Mouse (Mus musculus): Measurements from ENCODE around the gene Anp32b. TPM values are rescaled to one million over a fixed set of nuclear protein-coding genes. Genes with fewer than 3 reads are reported as not detected.

The Anp32b gene
- polyA plus RNA-seq, 1 experiment from 2014 or later: 284 TPM

DNA sequence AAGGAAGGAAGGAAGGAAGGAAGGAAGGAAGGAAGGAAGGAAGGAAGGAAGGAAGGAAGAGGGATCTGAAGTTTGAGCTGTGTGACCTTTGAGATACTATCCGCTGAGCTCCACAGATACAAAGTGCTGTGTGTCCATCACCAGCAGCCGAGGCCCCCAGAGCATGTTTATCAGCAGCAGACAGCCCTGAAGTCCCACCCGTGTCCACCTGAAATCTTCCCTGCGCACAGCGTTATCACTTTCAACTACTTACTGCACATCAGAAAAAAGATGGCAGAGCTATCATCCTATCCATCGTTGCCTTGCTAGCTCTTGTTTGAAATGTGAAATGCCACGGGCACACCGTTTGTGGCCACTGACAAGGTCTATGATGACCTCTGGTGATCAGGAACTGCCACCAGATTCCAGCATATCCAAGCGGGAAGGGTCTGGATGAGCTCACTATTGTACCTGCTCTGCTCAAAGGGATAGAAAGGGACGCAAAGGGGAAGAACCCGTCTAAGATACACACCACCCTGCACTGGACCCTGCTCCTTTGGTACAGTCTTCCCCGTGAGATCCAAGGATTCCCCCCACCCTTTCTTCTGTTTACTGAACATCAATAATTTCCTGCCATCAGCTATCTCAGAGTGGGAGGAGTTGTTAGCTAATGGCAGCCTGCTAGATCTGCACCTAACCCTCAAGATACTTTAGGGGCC, 18.2 kb upstream of the Anp32b start:
- Histone ChIP-seq H3K4me1 (no peaks in the 10 kb centered on the region), H3K36me3 (no peaks in the 10 kb centered on the region), H3K4me3 (no peak overlapping the region), H3K27me3 (no peaks in the 10 kb centered on the region), H3K4me2 (replicated peaks) (no peak overlapping the region), H3K9ac (no peak overlapping the region), H3K27ac (no peak overlapping the region), H3K9me3 (no peaks in the 10 kb centered on the region)
- no peak for ATAC-seq (ENCODE audit: low FRiP score, low read depth)
- 87% methylated on average over 12 of the region's 12 CpGs for WGBS

DNA sequence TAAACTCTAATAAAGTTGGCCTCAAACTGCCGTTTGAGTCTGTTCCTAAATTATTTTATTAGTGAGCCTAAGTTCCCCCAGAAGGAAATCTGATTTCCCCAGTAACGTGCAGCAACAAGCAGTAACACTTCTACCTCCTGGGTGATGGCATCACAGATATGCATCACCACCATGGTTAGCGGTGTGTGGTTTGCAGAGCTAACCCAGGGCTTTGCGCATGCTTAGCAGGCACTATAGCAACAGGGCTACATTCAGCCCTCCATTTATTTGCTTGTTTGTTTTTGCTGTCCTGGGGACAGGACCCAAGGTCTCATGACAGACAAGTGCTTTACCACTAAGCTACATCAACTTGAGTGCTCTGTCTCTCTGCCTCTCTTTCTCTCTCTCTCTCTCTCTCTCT, 8.2 kb upstream of the Anp32b start:
- no peak for ATAC-seq (ENCODE audit: low FRiP score, low read depth)
- 48% methylated on average over 4 of the region's 4 CpGs for WGBS

DNA sequence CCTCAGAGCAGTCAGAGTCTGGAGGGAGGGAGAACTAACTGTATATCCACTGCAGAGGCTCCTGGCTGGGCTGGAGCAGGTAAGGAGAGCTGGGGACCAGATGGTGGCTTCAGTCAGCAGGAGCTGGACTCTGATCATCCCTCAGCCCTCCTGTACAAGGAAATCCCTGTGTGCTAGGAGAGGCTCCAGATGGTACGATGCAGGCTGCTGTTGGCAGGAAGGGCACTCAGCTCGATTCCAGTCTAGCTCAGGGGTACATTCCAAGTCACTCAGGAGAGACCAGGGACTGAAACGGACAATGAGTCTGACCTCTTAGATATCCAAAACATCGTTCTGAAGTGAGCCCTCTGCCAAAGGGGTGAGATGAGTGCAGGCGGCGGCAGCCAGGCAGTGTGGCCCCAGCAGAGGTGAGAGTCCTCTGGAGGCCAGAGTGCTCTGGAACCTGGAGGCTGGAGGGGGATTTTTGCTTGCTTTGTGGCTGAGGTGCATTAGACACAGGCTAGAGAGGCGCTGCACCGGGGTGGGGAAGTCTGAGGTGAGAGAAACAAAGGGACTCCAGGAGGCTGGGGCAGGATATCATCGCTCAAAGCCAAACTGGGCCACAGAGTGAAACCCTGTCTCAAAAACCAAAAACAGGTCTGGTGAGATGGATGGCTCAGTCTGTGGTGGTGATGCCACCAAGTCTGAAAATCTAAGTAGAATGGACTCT, 5.3 kb upstream of the Anp32b start:
- H3K27ac ChIP-seq: no peak overlapping the region
- no peak for ATAC-seq (ENCODE audit: low FRiP score, low read depth)
- 0 out of 2 replicates have a peak, but pooled peaks cover 10% of the 10 kb centered on the region for H3K4me1 ChIP-seq
- H3K4me3 ChIP-seq: no peak overlapping the region
- H3K4me2 ChIP-seq (replicated peaks): no peak overlapping the region
- 51% methylated on average over 9 of the region's 9 CpGs for WGBS
- H3K9ac ChIP-seq: no peak overlapping the region
- H3K36me3 ChIP-seq: no peaks in the 10 kb centered on the region
- no peaks in the 10 kb centered on the region for H3K27me3 ChIP-seq
- H3K9me3 ChIP-seq: no peaks in the 10 kb centered on the region

More for the DNA sequence above, 8.2 kb upstream of the Anp32b start:
- H3K27ac ChIP-seq: no peak overlapping the region
- H3K9ac ChIP-seq: no peak overlapping the region
- 0 out of 2 replicates have a peak, but pooled peaks cover 5% of the 10 kb centered on the region for H3K4me1 ChIP-seq
- no peak overlapping the region for H3K4me2 ChIP-seq (replicated peaks)
- no peak overlapping the region for H3K4me3 ChIP-seq
- no peaks in the 10 kb centered on the region for H3K27me3 ChIP-seq
- H3K9me3 ChIP-seq: no peaks in the 10 kb centered on the region
- no peaks in the 10 kb centered on the region for H3K36me3 ChIP-seq

DNA sequence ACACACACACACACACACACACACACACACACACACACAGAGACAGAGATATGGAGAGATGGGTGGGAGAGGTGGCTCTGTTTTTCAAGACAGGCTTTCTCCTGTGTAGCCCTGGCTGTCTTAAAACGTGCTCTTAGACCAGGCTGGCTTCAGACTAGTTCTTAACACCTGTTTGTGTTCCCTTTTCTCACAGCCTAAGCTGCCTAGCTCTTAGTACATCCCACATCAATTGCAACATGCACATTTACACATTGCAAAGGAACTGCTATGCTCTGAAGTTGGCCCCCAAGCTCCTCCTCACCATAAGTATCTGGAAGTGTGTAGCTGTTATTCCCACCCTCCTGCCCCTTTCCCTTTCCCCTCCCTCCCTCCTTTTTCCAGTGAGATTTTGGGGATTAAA, 3.2 kb upstream of the Anp32b start:
- Histone ChIP-seq H3K27ac (0 out of 2 replicates have a peak overlapping the region, but pooled peaks have one; percentile 10), H3K4me1 (0 out of 2 replicates have a peak, but pooled peaks cover 6% of the 10 kb centered on the region), H3K4me3 (no peak overlapping the region), H3K9ac (no peak overlapping the region), H3K36me3 (no peaks in the 10 kb centered on the region), H3K9me3 (no peaks in the 10 kb centered on the region), H3K4me2 (replicated peaks) (no peak overlapping the region), H3K27me3 (no peaks in the 10 kb centered on the region)
- WGBS: 44% methylated on average over 1 of the region's 1 CpGs
- ATAC-seq (ENCODE audit: low FRiP score, low read depth): no peak

DNA sequence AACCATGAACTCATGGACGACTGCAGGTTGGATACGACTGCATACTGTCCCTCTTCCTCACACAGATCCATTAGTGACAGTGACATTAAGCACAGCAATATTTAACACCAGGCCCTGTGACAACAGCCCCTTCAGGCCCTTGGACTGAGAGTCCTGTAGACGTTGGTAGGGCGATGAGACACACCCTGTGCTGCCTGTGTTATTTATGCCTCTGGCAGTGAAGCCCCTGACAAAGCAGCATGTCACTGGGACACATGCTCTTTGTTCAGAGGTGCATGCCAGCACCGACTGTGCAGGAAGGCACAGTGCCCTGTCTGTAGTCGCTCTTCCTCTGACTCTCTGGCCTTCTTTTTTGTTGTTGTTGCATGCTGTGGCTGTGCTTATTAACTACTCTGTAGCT, 1.8 kb upstream of the Anp32b start:
- Histone ChIP-seq H3K4me1 (peaks cover 17% of the 10 kb centered on the region), H3K9ac (no peak overlapping the region), H3K4me2 (replicated peaks) (no peak overlapping the region), H3K9me3 (no peaks in the 10 kb centered on the region), H3K27ac (no peak overlapping the region), H3K4me3 (no peak overlapping the region), H3K27me3 (no peaks in the 10 kb centered on the region), H3K36me3 (no peaks in the 10 kb centered on the region)
- no peak for ATAC-seq (ENCODE audit: low FRiP score, low read depth)
- 60% methylated on average over 6 of the region's 6 CpGs for WGBS

DNA sequence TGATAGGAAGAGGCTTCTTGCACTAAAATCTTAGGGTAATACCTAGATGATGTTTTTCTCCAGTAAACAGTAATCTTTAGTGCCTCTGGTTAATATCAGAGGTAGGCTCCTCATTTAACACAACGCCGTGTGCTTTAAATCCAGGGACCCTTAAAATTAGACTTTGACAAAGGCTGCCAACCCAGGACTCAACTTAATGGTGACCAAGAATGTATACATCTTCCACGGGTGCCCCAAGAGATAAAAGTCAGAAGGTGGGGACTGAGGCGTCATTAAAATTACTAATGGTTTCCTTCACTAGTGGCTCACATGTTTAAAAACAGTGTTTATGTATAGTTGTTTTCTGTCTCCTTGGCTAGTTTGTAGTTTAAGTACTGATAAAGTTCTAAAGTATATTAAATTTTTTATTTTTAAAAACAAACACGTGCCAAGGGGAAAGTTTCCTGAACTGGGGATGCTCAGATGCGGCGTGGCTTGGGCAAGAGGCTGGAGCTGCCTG, 633 bp upstream of the Anp32b start:
- Histone ChIP-seq H3K36me3 (no peaks in the 10 kb centered on the region), H3K9me3 (no peaks in the 10 kb centered on the region), H3K27me3 (no peaks in the 10 kb centered on the region), H3K4me3 (peak overlapping the region; percentile 90), H3K4me1 (peaks cover 29% of the 10 kb centered on the region), H3K27ac (peak overlapping the region; percentile 99), H3K4me2 (replicated peaks) (peak overlapping the region; percentile 83), H3K9ac (peak overlapping the region; percentile 99)
- 20% methylated on average over 7 of the region's 7 CpGs for WGBS
- ATAC-seq (ENCODE audit: low FRiP score, low read depth): no peak

DNA sequence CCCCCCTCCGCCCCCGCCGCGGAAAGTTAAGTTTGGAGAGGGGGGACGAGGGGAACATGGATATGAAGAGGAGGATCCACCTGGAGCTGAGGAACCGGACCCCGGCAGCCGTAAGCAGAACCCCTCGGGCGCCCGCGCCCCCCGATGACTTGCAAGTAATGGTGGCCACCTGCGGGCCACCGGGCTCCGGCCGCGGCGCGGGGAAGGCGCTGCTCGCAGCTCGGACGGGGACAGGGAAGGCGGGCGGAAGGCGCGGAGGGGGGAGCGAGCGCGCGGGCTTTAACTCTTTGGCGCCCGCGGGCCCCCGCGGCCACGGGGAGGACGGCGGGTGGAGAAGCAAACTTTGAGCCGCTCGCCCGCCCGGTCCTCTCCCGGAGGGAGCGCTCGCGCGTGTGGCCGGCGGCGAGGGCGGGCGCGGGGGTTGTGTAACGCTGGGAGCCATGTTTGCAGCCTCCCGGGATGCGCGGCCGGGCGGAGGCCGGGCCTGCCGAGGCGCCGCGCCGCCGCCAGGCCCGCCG, 597 bp downstream of the Anp32b start:
- WGBS: under 1% methylated on average over 42 of the region's 70 CpGs
- Histone ChIP-seq H3K9ac (peak overlapping the region; percentile 99), H3K4me2 (replicated peaks) (peak overlapping the region; percentile 83), H3K4me1 (peaks cover 41% of the 10 kb centered on the region), H3K4me3 (peak overlapping the region; percentile 90), H3K27ac (peak overlapping the region; percentile 99), H3K27me3 (no peaks in the 10 kb centered on the region), H3K9me3 (no peaks in the 10 kb centered on the region), H3K36me3 (no peaks in the 10 kb centered on the region)
- peak; percentile 13 for ATAC-seq (ENCODE audit: low FRiP score, low read depth)

DNA sequence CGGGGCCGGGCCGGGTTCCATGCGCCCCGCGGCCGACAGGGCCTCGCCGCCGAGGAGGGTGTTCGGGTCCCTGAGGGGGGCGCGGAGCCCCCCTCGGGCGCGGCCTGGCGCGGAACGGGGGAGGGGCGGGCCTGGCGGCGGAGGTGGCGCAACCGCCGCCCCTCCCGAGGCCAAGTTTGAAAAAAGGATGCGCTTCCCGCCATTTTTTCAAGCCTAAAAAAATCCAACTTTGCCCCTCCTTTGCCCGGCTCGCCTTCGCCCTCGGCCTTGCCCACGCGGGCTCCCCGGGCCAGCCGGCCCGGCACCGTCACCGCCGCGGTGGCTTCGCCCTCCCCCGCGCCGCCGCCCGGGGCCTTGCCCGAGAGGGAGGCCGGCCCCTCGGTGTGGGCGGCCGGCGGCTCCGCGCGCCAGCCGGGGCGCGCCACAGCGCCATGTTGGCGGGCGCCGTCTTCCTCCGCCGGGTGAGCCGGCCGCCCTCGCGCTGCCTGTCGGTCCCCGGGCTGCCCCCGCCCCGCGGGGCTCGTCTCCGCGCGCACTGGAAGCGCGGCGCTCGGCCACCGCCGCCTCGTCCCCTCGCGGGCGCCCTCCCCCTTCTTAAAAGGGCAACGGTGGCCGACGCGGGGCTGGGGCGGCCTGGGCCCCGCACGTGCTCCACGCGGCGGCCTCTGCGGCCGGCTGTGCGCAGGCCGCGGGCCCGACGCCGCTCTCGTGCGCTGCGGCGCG, 1.2 kb downstream of the Anp32b start:
- Histone ChIP-seq H3K27me3 (no peaks in the 10 kb centered on the region), H3K9ac (peak overlapping the region; percentile 99), H3K4me1 (peaks cover 48% of the 10 kb centered on the region), H3K4me2 (replicated peaks) (peak overlapping the region; percentile 83), H3K4me3 (peak overlapping the region; percentile 90), H3K36me3 (peaks cover 4% of the 10 kb centered on the region; the same call in 1 of the 2 replicates), H3K9me3 (no peaks in the 10 kb centered on the region), H3K27ac (peak overlapping the region; percentile 99)
- 1% methylated on average over 84 of the region's 111 CpGs for WGBS
- ATAC-seq (ENCODE audit: low FRiP score, low read depth): peak; percentile 13

DNA sequence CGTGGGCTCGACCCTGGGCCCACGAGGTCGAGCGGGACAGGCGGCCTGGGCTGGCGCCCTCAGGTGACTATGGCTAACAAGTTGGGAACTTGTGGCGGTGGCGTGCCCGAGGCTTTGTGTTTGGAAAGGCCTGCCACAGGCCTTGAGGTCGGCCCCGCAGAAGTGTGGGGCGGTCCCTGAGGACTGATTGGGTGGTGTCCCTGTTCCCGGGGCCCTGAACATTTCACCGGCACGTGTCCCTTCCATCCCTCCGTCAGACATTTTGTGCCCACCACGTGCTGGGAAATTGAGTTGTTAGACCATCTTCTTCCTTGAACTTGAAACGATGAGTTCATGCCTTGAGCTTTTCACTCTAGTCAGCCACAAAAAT, 1.8 kb downstream of the Anp32b start:
- H3K9ac ChIP-seq: peak overlapping the region; percentile 99
- H3K9me3 ChIP-seq: no peaks in the 10 kb centered on the region
- H3K27me3 ChIP-seq: no peaks in the 10 kb centered on the region
- peaks cover 52% of the 10 kb centered on the region for H3K4me1 ChIP-seq
- no peak for ATAC-seq (ENCODE audit: low FRiP score, low read depth)
- peak overlapping the region; percentile 90 for H3K4me3 ChIP-seq
- peak overlapping the region; percentile 83 for H3K4me2 ChIP-seq (replicated peaks)
- H3K36me3 ChIP-seq: peaks cover 4% of the 10 kb centered on the region; the same call in 1 of the 2 replicates
- WGBS: under 1% methylated on average over 19 of the region's 19 CpGs
- peak overlapping the region; percentile 99 for H3K27ac ChIP-seq

DNA sequence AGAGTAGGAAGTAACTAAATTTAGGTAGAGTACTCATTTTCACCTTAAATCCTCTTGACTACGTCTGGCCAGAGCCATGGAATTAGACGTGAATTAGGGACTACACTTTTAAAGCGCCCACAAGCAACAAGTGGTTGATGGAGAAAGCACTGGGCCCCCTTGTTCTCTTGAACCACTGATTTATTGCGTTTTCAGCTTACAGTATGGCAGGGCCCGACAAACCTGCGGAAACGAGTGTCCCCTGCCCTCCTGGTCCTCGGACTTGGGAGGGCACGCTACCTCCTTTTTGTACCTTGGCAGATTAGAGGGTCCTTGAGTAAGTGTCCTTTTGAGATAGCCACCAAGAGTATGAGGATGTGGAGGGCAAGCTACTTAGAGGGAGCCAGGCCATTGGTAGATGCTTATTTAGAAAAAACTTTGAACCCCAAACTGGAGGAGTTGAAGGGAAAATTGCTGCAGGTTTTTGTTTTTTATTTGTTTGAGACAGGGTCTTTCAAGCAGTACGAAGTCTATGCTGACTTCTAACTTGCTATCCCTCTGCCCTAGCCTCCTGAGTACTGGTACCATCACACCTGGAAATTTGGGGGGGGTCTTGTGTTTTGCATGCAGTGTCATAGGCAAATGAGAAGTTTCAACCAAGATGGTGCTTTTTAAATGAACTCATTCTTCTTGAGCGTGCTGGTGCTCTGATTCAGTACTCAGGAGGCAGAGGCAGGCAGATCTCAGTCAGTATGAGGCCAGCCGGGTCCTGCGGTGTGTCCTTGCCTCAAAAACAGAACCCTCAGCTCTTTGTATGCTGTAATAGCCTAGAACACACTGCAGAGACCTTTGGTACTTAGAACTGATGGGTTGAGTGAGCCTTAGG, 2.4 kb downstream of the Anp32b start:
- no peaks in the 10 kb centered on the region for H3K27me3 ChIP-seq
- peak overlapping the region; percentile 90 for H3K4me3 ChIP-seq
- H3K4me1 ChIP-seq: peaks cover 52% of the 10 kb centered on the region
- H3K9ac ChIP-seq: peak overlapping the region; percentile 99
- H3K9me3 ChIP-seq: no peaks in the 10 kb centered on the region
- peaks cover 10% of the 10 kb centered on the region; the same call in 1 of the 2 replicates for H3K36me3 ChIP-seq
- H3K27ac ChIP-seq: peak overlapping the region; percentile 99
- peak overlapping the region; percentile 83 for H3K4me2 ChIP-seq (replicated peaks)
- no peak for ATAC-seq (ENCODE audit: low FRiP score, low read depth)
- 28% methylated on average over 13 of the region's 13 CpGs for WGBS

Measured in limb, embryonic 13.5 days (tissue).